Mouse (Mus musculus) liver, embryonic 16.5 days (tissue): Measurements from ENCODE around the gene Zfp3. TPM values are rescaled to one million over a fixed set of nuclear protein-coding genes. Genes with fewer than 3 reads are reported as not detected.

ENCODE experiments used
- ATAC-seq: fragments of 200-750 bp; cut with Nextera tagmentation; 2 replicates; pipeline ENCODE4 v1.8.0; 2017; ENCODE audit warnings: low read depth, mild to moderate bottlenecking, moderate number of reproducible peaks, moderate library complexity
- H3K27ac ChIP-seq: fragments of 300-500 bp; sonication (generic); 2 replicates; pipeline ENCODE4 v1.5.1; 2014; ENCODE audit warnings: mild to moderate bottlenecking, low read length
- H3K27me3 ChIP-seq: fragments of 300-500 bp; sonication (generic); 2 replicates; pipeline ENCODE4 v1.6.1; 2014; ENCODE audit warnings: low read depth, low read length, mixed read lengths; ENCODE audit not compliant: control insufficient read depth, insufficient read depth
- H3K36me3 ChIP-seq: fragments of 300-500 bp; sonication (generic); 2 replicates; pipeline ENCODE4 v1.6.1; 2014; ENCODE audit warnings: mild to moderate bottlenecking; ENCODE audit not compliant: control insufficient read depth, insufficient read depth
- H3K4me1 ChIP-seq: fragments of 300-500 bp; sonication (generic); 2 replicates; pipeline ENCODE4 v1.6.1; 2014; ENCODE audit warnings: low read depth, low read length, mixed read lengths; ENCODE audit not compliant: control insufficient read depth
- H3K4me2 ChIP-seq: fragments of 300-500 bp; sonication (generic); 2 replicates; pipeline ENCODE4 v1.6.1; 2014; ENCODE audit warnings: low read depth, low read length, mixed read lengths
- H3K4me3 ChIP-seq: fragments of 300-500 bp; sonication (generic); 2 replicates; pipeline ENCODE4 v1.5.1; 2014; ENCODE audit warnings: low read depth, mild to moderate bottlenecking, low read length
- H3K9ac ChIP-seq: fragments of 300-500 bp; sonication (generic); 2 replicates; pipeline ENCODE4 v1.6.1; 2014; ENCODE audit warnings: low read depth, low read length
- H3K9me3 ChIP-seq: fragments of 300-500 bp; sonication (generic); replicated peaks from 2 replicates; pipeline ENCODE4 v1.6.1; 2016; ENCODE audit warnings: low read length; ENCODE audit not compliant: control insufficient read depth
- WGBS: fragments of 180-500 bp; shearing (Covaris S2); extraction: QIAGEN DNeasy Blood & Tissue Kit; methylation state at CpG from one replicate; pipeline ENCODE4 v1.1.7; 2014; ENCODE audit not compliant: insufficient replicate concordance; 5-methylcytosine and 5-hydroxymethylcytosine counted together
- polyA plus RNA-seq: library from polyadenylated mRNA; unstranded; fragments of >200 nt; fragmentation: Nextera tagmentation; extraction: Ambion mirVana; gene quantifications from 2 replicates; pipeline ENCODE4 v1.2.1, GENCODE M21; 2015

The Zfp3 gene
- polyA plus RNA-seq, 1 experiment from 2014 or later = 1.6 TPM

DNA sequence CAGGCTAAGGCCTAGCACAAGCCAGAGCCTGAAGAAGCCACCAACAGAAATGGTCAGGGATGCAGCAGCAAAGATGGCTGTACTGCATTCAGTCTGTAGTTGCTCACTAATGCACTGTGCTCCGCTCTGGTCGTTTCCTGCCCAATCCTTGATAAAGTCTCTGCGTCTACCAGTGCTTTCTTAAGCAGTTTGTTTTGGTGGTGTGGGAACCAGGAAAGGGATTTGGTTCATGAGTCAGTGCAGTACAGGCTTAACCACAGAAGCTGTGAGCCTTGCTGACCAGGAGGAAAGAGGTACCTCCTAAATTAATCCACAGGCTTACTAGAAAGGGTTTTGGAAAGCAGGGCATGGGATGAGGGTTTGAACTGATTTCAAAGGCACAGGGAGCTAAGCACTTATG, 44.1 kb downstream of the Zfp3 start:
- H3K9me3 ChIP-seq = no peaks in the 10 kb centered on the region
- no peaks in the 10 kb centered on the region for H3K36me3 ChIP-seq
- no peak overlapping the region for H3K4me2 ChIP-seq
- H3K27ac ChIP-seq = no peak overlapping the region
- 33% methylated on average over 3 of the region's 3 CpGs for WGBS
- no peaks in the 10 kb centered on the region for H3K27me3 ChIP-seq
- H3K9ac ChIP-seq = no peak overlapping the region
- H3K4me3 ChIP-seq = no peak overlapping the region
- no peaks in the 10 kb centered on the region for H3K4me1 ChIP-seq
- no peak for ATAC-seq

GRCm38 (mm10) chr11:70809011-70809410, 45.0 kb downstream of the Zfp3 start:
- no peak overlapping the region for H3K27ac ChIP-seq
- no peak overlapping the region for H3K4me3 ChIP-seq
- ATAC-seq = no peak
- WGBS = 55% methylated on average over 1 of the region's 1 CpGs
- no peaks in the 10 kb centered on the region for H3K4me1 ChIP-seq
- no peak overlapping the region for H3K4me2 ChIP-seq
- no peaks in the 10 kb centered on the region for H3K27me3 ChIP-seq
- H3K9ac ChIP-seq = no peak overlapping the region
- no peaks in the 10 kb centered on the region for H3K36me3 ChIP-seq
- no peaks in the 10 kb centered on the region for H3K9me3 ChIP-seq

- H3K27me3 ChIP-seq = no peaks in the 10 kb centered on the region
- ATAC-seq = no peak
- no peak overlapping the region for H3K27ac ChIP-seq
- H3K4me1 ChIP-seq = no peaks in the 10 kb centered on the region
- 81% methylated on average over 5 of the region's 5 CpGs for WGBS
- no peaks in the 10 kb centered on the region for H3K9me3 ChIP-seq
- no peak overlapping the region for H3K4me3 ChIP-seq
- H3K4me2 ChIP-seq = no peak overlapping the region
- no peaks in the 10 kb centered on the region for H3K36me3 ChIP-seq
- H3K9ac ChIP-seq = no peak overlapping the region
Measured at GRCm38 (mm10) chr11:70811041-70811440, 47.0 kb downstream of the Zfp3 start.

DNA sequence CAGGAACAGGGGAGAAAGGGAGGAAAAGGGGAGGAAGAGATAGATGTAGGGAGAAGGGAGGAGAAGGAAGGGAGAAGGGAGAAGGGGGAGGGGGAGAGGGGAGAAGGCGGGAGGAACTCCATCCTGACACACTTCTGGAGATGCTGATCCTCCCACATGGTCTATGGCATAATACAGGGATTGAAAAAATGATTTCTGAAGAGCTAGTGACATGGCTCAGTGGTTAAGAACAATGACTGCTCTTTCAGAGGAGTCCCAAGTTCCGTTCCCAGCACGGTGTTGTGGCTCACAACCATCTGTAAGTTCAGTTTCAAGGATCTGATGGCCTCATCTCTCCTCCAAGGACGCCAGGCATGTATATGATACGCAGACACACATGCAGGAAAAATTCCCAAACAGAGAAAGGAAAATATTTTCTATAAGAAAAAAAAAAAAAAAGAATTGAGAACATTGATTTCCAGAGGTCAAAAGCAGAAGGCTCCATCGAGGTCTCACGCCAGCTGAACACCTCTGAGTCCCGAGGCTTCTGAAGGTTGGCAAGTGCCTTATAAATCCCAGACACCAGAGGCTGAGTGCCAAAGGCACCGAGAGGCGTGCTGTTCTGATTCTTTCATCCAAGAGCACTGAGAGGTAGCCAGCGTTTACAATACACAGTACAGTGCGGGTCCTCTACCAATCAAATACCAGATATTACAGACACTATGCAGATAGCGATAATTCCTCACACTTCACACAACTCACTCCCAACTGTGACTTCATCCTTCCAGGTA, 47.6 kb downstream of the Zfp3 start:
- ATAC-seq = no peak
- H3K27me3 ChIP-seq = no peaks in the 10 kb centered on the region
- H3K4me3 ChIP-seq = no peak overlapping the region
- no peak overlapping the region for H3K4me2 ChIP-seq
- no peaks in the 10 kb centered on the region for H3K4me1 ChIP-seq
- whole genome bisulfite sequencing = 60% methylated on average over 13 of the region's 13 CpGs
- no peaks in the 10 kb centered on the region for H3K9me3 ChIP-seq
- H3K9ac ChIP-seq = no peak overlapping the region
- no peaks in the 10 kb centered on the region for H3K36me3 ChIP-seq
- H3K27ac ChIP-seq = no peak overlapping the region

- Histone ChIP-seq H3K36me3 (no peaks in the 10 kb centered on the region), H3K4me1 (no peaks in the 10 kb centered on the region), H3K9me3 (no peaks in the 10 kb centered on the region), H3K4me3 (no peak within 1 kb of the TSS), H3K9ac (no peak within 1 kb of the TSS), H3K27me3 (no peaks in the 10 kb centered on the region), H3K4me2 (no peak within 1 kb of the TSS), H3K27ac (no peak within 1 kb of the TSS)
- no peak for ATAC-seq
- 35% methylated on average over 7 of the region's 7 CpGs for WGBS
Measured at GRCm38 (mm10) chr11:70812365-70812764, 48.4 kb downstream of the Zfp3 start, which contains the start of gene Scimp. Gene Scimp, minus strand, starts transcription at chr11:70812586.

- Histone ChIP-seq H3K9me3 (no peaks in the 10 kb centered on the region), H3K4me3 (no peak overlapping the region), H3K4me2 (no peak overlapping the region), H3K36me3 (no peaks in the 10 kb centered on the region), H3K27me3 (no peaks in the 10 kb centered on the region), H3K9ac (no peak overlapping the region), H3K4me1 (no peaks in the 10 kb centered on the region), H3K27ac (no peak overlapping the region)
- WGBS = 68% methylated on average over 8 of the region's 8 CpGs
- ATAC-seq = no peak
Measured at GRCm38 (mm10) chr11:70815071-70815470, 51.1 kb downstream of the Zfp3 start.

DNA sequence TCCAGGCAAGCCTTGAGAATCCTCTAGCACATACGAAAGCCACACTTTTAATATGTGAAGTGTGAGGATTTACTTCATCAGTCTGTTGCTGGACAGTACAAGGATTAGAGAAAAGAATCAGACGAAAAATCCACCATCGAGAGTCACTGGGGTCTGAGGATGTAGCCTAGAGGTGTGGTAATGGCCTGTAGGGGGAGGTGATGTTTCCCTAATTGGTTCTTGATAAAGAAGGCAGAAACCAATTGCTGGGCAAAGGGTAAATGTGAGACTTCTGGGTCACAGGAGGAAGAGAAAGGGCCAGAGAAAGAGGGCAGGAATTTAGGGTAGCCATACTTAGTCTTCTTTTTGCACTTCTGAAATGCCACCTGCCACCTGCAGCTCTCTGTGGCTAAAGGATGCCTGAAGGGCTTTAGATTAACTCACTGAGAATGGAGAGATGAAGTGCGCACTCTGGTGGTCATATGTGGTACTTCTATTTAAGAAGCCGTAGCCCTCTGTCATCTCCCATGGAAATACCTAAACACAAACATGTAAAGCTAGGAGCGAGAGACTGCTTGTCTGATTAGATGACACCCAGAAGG, 51.6 kb downstream of the Zfp3 start:
- H3K4me3 ChIP-seq = no peak overlapping the region
- H3K4me1 ChIP-seq = no peaks in the 10 kb centered on the region
- H3K9me3 ChIP-seq = no peaks in the 10 kb centered on the region
- H3K9ac ChIP-seq = no peak overlapping the region
- H3K27ac ChIP-seq = no peak overlapping the region
- no peaks in the 10 kb centered on the region for H3K27me3 ChIP-seq
- 16% methylated on average over 6 of the region's 6 CpGs for WGBS
- no peak overlapping the region for H3K4me2 ChIP-seq
- no peaks in the 10 kb centered on the region for H3K36me3 ChIP-seq
- ATAC-seq = no peak

DNA sequence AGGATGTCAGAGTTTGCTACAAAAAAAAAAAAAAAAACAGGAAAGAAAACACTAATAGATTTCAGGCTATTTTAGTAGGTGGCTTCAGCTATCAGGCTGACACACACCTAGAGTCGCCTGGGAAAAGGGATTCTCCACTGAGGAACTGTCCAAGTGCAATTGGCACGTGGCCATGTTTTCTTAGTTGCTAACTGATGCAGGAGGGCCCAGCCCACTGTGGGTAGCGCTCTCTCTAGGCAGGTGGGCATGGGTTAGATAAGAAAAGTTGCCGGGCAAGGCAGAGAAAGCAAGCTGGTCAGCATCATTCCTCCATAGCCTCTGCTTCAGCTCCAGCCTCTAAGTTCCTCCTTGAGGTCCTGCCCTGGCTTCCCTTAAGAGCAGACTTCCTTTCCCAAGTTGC, 52.8 kb downstream of the Zfp3 start:
- Histone ChIP-seq H3K4me2 (no peak overlapping the region), H3K9me3 (no peaks in the 10 kb centered on the region), H3K27me3 (no peaks in the 10 kb centered on the region), H3K27ac (no peak overlapping the region), H3K36me3 (no peaks in the 10 kb centered on the region), H3K4me3 (no peak overlapping the region), H3K9ac (no peak overlapping the region), H3K4me1 (no peaks in the 10 kb centered on the region)
- 48% methylated on average over 4 of the region's 4 CpGs for WGBS
- ATAC-seq = no peak

DNA sequence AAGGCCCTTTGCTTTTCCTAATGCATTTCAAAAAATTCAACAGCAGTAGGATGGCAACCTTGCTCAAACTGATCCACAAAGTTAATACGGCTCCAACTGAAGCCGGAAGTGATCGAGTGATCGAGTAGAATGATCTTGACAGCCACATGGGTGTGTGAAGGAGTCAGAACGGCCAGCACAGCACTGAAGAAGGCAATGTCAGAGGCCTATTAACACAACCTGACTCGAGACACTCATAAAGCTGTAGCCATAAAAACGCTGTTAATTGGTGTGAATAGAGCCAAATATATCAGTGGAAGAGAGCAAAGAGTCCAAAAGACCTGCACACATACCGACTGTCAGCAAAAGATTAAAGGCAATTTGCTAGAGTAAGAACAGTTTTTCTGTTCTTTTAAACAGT, 56.1 kb downstream of the Zfp3 start:
- Histone ChIP-seq H3K9me3 (no peaks in the 10 kb centered on the region), H3K4me2 (no peak overlapping the region), H3K27me3 (no peaks in the 10 kb centered on the region), H3K9ac (no peak overlapping the region), H3K27ac (no peak overlapping the region), H3K4me1 (no peaks in the 10 kb centered on the region), H3K4me3 (no peak overlapping the region), H3K36me3 (no peaks in the 10 kb centered on the region)
- WGBS = 61% methylated on average over 8 of the region's 8 CpGs
- no peak for ATAC-seq
